In genomic region chr15:82959151-82959550, GRCm38 (mm10) we compare ENCODE assay signal across 9 mouse cellular contexts. TPM values are rescaled to one million over a fixed set of nuclear protein-coding genes. Genes with fewer than 3 reads are reported as not detected.
DNase-seq lines count a peak whose midpoint lies in the region; ATAC-seq and TF ChIP-seq lines count a peak whose summit lies in the region.
"Had no signal": no experiment of that assay in that cellular context is flagged by ENCODE, and none has a peak within 500 bp of the region (broad histone marks: within the 10 kb centered on the region; RNA-seq: fewer than 3 reads in every experiment).

No protein-coding gene starts in this region.

- no peak overlapping the region for H3K27ac ChIP-seq in heart, embryonic 11.5 days (ENCODE audit: low read depth, low read length)
- peak overlapping the region; percentile 66; the same call in 1 of the 2 replicates for H3K27ac ChIP-seq in left cerebral cortex, adult 2 months
- H3K27ac ChIP-seq in kidney, embryonic 15.5 days: no peak overlapping the region
- peak overlapping the region; percentile 70; the same call in 1 of the 2 replicates for H3K27ac ChIP-seq in midbrain, postnatal 0 days (ENCODE audit: low read depth, low read length)
- H3K27ac ChIP-seq: intestine, embryonic 15.5 days had no signal

- ATAC-seq in heart, embryonic 11.5 days (replicated peaks; ENCODE audit: insufficient number of reproducible peaks, low FRiP score, low TSS enrichment): no peak
- ATAC-seq in kidney, embryonic 15.5 days (replicated peaks; ENCODE audit: low FRiP score): no peak
- ATAC-seq in midbrain, postnatal 0 days (ENCODE audit: low FRiP score): no peak
- ATAC-seq: intestine, embryonic 15.5 days had no signal

- WGBS in heart, embryonic 11.5 days (ENCODE audit: insufficient replicate concordance): 41% methylated on average over 12 of the region's 12 CpGs
- 45% methylated on average over 12 of the region's 12 CpGs for WGBS in kidney, embryonic 15.5 days
- 45% methylated on average over 12 of the region's 12 CpGs for WGBS in midbrain, postnatal 0 days

- H3K4me3 ChIP-seq in heart, embryonic 11.5 days (ENCODE audit: low read depth, low read length): no peak overlapping the region
- H3K4me3 ChIP-seq in left cerebral cortex, adult 2 months: no peak overlapping the region
- H3K4me3 ChIP-seq in kidney, embryonic 15.5 days (replicated peaks): no peak overlapping the region
- H3K4me3 ChIP-seq in midbrain, postnatal 0 days (ENCODE audit: low read depth, low read length): peak overlapping the region; percentile 25
- H3K4me3 ChIP-seq: intestine, embryonic 15.5 days had no signal

- H3K9ac ChIP-seq in heart, embryonic 11.5 days (ENCODE audit: low read depth, low read length): no peak overlapping the region
- no peak overlapping the region for H3K9ac ChIP-seq in kidney, embryonic 15.5 days
- H3K9ac ChIP-seq in midbrain, postnatal 0 days (replicated peaks; ENCODE audit: low read length, poor library complexity, severe bottlenecking): peak overlapping the region; percentile 51
- H3K9ac ChIP-seq: intestine, embryonic 15.5 days had no signal

- H3K9me3 ChIP-seq in heart, embryonic 11.5 days (replicated peaks; ENCODE audit: control insufficient read depth, low read length): no peaks in the 10 kb centered on the region
- no peaks in the 10 kb centered on the region for H3K9me3 ChIP-seq in kidney, embryonic 15.5 days (replicated peaks)
- no peaks in the 10 kb centered on the region for H3K9me3 ChIP-seq in midbrain, postnatal 0 days (ENCODE audit: low read length)
- H3K9me3 ChIP-seq: intestine, embryonic 15.5 days had no signal

- no peak for TF ChIP-seq CTCF in left cerebral cortex, adult 2 months (IDR thresholded peaks at IDR 0.05)
- TF ChIP-seq CTCF in midbrain, postnatal 0 days (IDR thresholded peaks at IDR 0.05): no peak

- peaks cover 56% of the 10 kb centered on the region for H3K4me1 ChIP-seq in heart, embryonic 11.5 days (ENCODE audit: control insufficient read depth, insufficient read depth, low read length)
- peaks cover 68% of the 10 kb centered on the region for H3K4me1 ChIP-seq in kidney, embryonic 15.5 days
- peaks cover 38% of the 10 kb centered on the region for H3K4me1 ChIP-seq in midbrain, postnatal 0 days (ENCODE audit: insufficient read depth, low read length)

- H3K36me3 ChIP-seq in heart, embryonic 11.5 days (ENCODE audit: control insufficient read depth, insufficient read depth, low read length): no peaks in the 10 kb centered on the region
- H3K36me3 ChIP-seq in kidney, embryonic 15.5 days: no peaks in the 10 kb centered on the region
- H3K36me3 ChIP-seq in midbrain, postnatal 0 days (ENCODE audit: insufficient read depth, low read length): no peaks in the 10 kb centered on the region
- H3K36me3 ChIP-seq: intestine, embryonic 15.5 days had no signal

- H3K4me2 ChIP-seq in heart, embryonic 11.5 days: peak overlapping the region; percentile 38
- H3K4me2 ChIP-seq in kidney, embryonic 15.5 days: peak overlapping the region; percentile 42
- peak overlapping the region; percentile 77 for H3K4me2 ChIP-seq in midbrain, postnatal 0 days (ENCODE audit: low read depth, low read length, poor library complexity, severe bottlenecking)

- DNase-seq in heart, adult 18-20 months: no peak
- DNase-seq in left cerebral cortex, adult 2 months (ENCODE audit: extremely low spot score in 1 of 2, low spot score in 2 of 2): no peak
- DNase-seq in left cerebral cortex, postnatal 4 days: no peak
- no peak for DNase-seq in midbrain, postnatal 0 days (ENCODE audit: low spot score)
- DNase-seq in adrenal gland, postnatal 25 days: no peak
- DNase-seq in cerebellum, adult 9-10 months: no peak

- intact Hi-C loops in left cerebral cortex, adult 2 months (cut with DNase I): no loop called here
- intact Hi-C loops in left cerebral cortex, postnatal 4 days (cut with DNase I): no loop called here

- H3K27me3 ChIP-seq in heart, embryonic 11.5 days (ENCODE audit: control insufficient read depth, insufficient read depth, low read length): peaks cover 50% of the 10 kb centered on the region
- peaks cover 81% of the 10 kb centered on the region for H3K27me3 ChIP-seq in kidney, embryonic 15.5 days
- no peaks in the 10 kb centered on the region for H3K27me3 ChIP-seq in midbrain, postnatal 0 days (ENCODE audit: insufficient read depth, low read length)

RNA-seq across cellular contexts. Expression of gene Tcf20, which starts 28.5 kb away (rescaled TPM):
- polyA plus RNA-seq in heart, embryonic 11.5 days (2014; fragmentation: Nextera tagmentation; extraction: Ambion mirVana): 6.7 TPM in 2 replicates
- 10 to 100 TPM; 48.2 to 56.6 TPM for total RNA-seq in heart, adult 18-20 months (2021)
- 100 to 1,000 TPM; 231 to 245 TPM for total RNA-seq in left cerebral cortex, adult 2 months (2021)
- total RNA-seq in left cerebral cortex, postnatal 4 days (2021): 100 to 1,000 TPM; 142 to 145 TPM
- 8.4 and 9.3 TPM in 2 replicates for polyA plus RNA-seq in kidney, embryonic 15.5 days (2015; fragmentation: Nextera tagmentation; extraction: Ambion mirVana)
- total RNA-seq in midbrain, postnatal 0 days (2014; rRNA removed): 125 and 131 TPM in 2 replicates
- 10.6 and 11.8 TPM in 2 replicates for polyA plus RNA-seq in midbrain, postnatal 0 days (2015; fragmentation: Nextera tagmentation; extraction: Ambion mirVana)
- 87.9 and 103 TPM in 2 replicates for total RNA-seq in adrenal gland, postnatal 25 days (2021)

Comparison
In these comparisons a context has a peak if more than half of its experiments do, and no peak if none do; other contexts are left out.
1. H3K27ac ChIP-seq: peak in left cerebral cortex, adult 2 months (single experiment) and midbrain, postnatal 0 days (single experiment); none in heart, embryonic 11.5 days (single experiment) and kidney, embryonic 15.5 days (single experiment).
2. Peak in every context shown above with its lines, with median percentiles within 50 percentile points of each other: H3K4me2 ChIP-seq.